Mouse (Mus musculus) activated CD4-positive, CD25-positive, alpha-beta regulatory T cell, adult 4 months (primary cell): ENCODE data around the gene Mfsd2b. TPM values are rescaled to one million over a fixed set of nuclear protein-coding genes. Genes with fewer than 3 reads are reported as not detected.

Experiments
- ATAC-seq: one replicate; pipeline ENCODE4 v1.8.0; 2017
- polyA plus RNA-seq, 2 experiments: library from polyadenylated mRNA; unstranded; fragments of 100-300 nt; shearing (Covaris generic); gene quantifications; one replicate each; pipeline ENCODE4 v1.2.1; 2017

Gene Mfsd2b
- polyA plus RNA-seq, 2 experiments from 2014 or later, result 0.16 to 0.25 TPM

- ATAC-seq, result no peak
Measured at GRCm38 (mm10) chr12:4872983-4873477, 1.1 kb downstream of the Mfsd2b start.

GRCm38 (mm10) chr12:4872273-4872672 lies 1.9 kb downstream of the Mfsd2b start:
- no peak for ATAC-seq

- no peak for ATAC-seq
Measured at GRCm38 (mm10) chr12:4871260-4871659, 2.9 kb downstream of the Mfsd2b start.

GRCm38 (mm10) chr12:4868924-4869323 lies 5.2 kb downstream of the Mfsd2b start:
- no peak for ATAC-seq

GRCm38 (mm10) chr12:4864338-4864690 lies 9.8 kb downstream of the Mfsd2b start:
- ATAC-seq, result no peak

GRCm38 (mm10) chr12:4863654-4864337 lies 10.4 kb downstream of the Mfsd2b start:
- ATAC-seq, result no peak

GRCm38 (mm10) chr12:4862672-4863071 lies 11.5 kb downstream of the Mfsd2b start:
- no peak for ATAC-seq

GRCm38 (mm10) chr12:4859241-4859914 lies 14.8 kb downstream of the Mfsd2b start:
- no peak for ATAC-seq

- ATAC-seq, result no peak
Measured at GRCm38 (mm10) chr12:4856834-4857233, 17.3 kb downstream of the Mfsd2b start.

GRCm38 (mm10) chr12:4856160-4856559 lies 18.0 kb downstream of the Mfsd2b start:
- no peak for ATAC-seq

GRCm38 (mm10) chr12:4843741-4844140 lies 30.4 kb downstream of the Mfsd2b start:
- peak; percentile 47 for ATAC-seq

- peak; percentile 89 for ATAC-seq
Measured at GRCm38 (mm10) chr12:4842890-4843597, 31.1 kb downstream of the Mfsd2b start, which contains the start of gene Wdcp. TSS of gene Wdcp (plus strand) at chr12:4843303.

GRCm38 (mm10) chr12:4842456-4842855 lies 31.7 kb downstream of the Mfsd2b start:
- ATAC-seq, result no peak

GRCm38 (mm10) chr12:4841392-4841887 lies 32.7 kb downstream of the Mfsd2b start, which contains the start of gene Fkbp1b:
TSS of gene Fkbp1b (minus strand) at chr12:4841591.
- ATAC-seq, result no peak

- ATAC-seq, result no peak
Measured at GRCm38 (mm10) chr12:4840741-4841140, 33.4 kb downstream of the Mfsd2b start.

- no peak for ATAC-seq
Measured at GRCm38 (mm10) chr12:4840010-4840409, 34.1 kb downstream of the Mfsd2b start.

- ATAC-seq, result no peak
Measured at GRCm38 (mm10) chr12:4836959-4837358, 37.2 kb downstream of the Mfsd2b start.

GRCm38 (mm10) chr12:4827256-4827655 lies 46.9 kb downstream of the Mfsd2b start:
- ATAC-seq, result no peak

GRCm38 (mm10) chr12:4817361-4818101 lies 56.6 kb downstream of the Mfsd2b start, which contains the start of gene Sf3b6:
TSS of gene Sf3b6 (plus strand) at chr12:4817544.
- peak; percentile 96 for ATAC-seq

- ATAC-seq, result peak; percentile 18
Measured at GRCm38 (mm10) chr12:4816680-4817360, 57.3 kb downstream of the Mfsd2b start.

GRCm38 (mm10) chr12:4813636-4814035 lies 60.5 kb downstream of the Mfsd2b start:
- ATAC-seq, result no peak
